Mouse (Mus musculus): ENCODE results near the gene Ccar1.
"Not testable (repeated sequence)": the region's sequence is repeated elsewhere in the genome, so short reads cannot be mapped to it uniquely, and the experiment has no call there.

- not testable (repeated sequence) for TF ChIP-seq CTCF (IDR thresholded peaks at IDR 0.05; ENCODE audit: borderline replicate concordance, insufficient read depth, low read depth, low read length); POLR2A (IDR thresholded peaks at IDR 0.05; ENCODE audit: borderline replicate concordance, insufficient read depth, low read length)
Measured at GRCm38 (mm10) chr10:62720574-62720973, 71.5 kb downstream of the Ccar1 start.

Measured in cerebellum, adult 2 months (tissue).